1 mouse cellular context compared by ENCODE assay signal in the genomic region with DNA sequence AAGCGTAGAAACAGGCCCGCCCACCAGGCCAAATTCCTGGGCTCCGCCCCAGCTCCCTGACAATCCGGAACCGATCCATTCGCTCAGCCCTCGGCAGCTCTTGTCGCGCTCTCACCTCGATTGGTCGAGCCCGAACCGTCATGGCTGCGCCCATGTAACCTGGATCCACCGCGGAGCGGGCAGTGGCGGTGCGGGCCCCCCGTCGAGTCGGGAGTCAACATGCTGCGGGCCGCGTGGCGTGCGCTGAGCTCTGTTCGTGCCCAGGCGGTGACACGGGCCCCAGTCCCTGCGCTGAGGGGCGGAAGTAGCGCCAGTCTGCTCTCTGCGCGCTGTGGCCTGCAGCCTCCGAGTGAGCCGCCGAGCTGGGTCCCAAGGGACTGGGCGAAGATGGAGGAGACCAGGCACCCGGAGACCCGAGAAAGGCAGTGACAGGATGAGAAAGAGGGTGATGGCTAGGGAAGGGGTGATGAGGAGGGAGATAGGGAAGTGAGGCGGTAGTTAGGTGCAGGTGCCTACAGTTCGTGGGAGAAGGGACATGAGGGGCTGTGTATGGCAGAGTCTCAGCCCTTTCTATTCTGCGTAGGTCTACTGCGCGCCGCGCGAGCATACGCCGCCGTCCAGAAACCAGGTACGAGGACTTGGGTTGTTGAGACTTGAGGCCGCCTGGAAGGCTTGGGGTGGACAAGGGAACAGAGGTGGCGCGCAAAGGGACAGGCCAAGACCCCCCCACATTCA.
A peak's percentile ranks its signal among the peaks of the same experiment; 100 is the strongest.
TF ChIP-seq lines count a peak whose summit lies in the region.

Gene Mrps15, plus strand, starts transcription at position 75 of the 735 bp plus-strand sequence.

TF ChIP-seq in CH12.LX, 34 proteins besides CTCF, POLR2A, EP300 and RAD21 (continued from another document):
- no peak for TF ChIP-seq E2F4 (IDR thresholded peaks at IDR 0.05; ENCODE audit: insufficient replicate concordance, low read depth, low read length)
- peak; percentile 58; the same call in 1 of the 2 replicates for TF ChIP-seq NELFE (IDR thresholded peaks at IDR 0.05; ENCODE audit: low read depth, low read length)
- 0 out of 2 replicates have a peak, but pooled peaks have one; percentile 40 for TF ChIP-seq MEF2A (IDR thresholded peaks at IDR 0.05; ENCODE audit: borderline replicate concordance, low read depth, low read length)
- no peak for TF ChIP-seq CHD2 (IDR thresholded peaks at IDR 0.05; ENCODE audit: low read length)
- peak; percentile 99 for TF ChIP-seq HCFC1 (IDR thresholded peaks at IDR 0.05; ENCODE audit: low read depth, low read length)
- TF ChIP-seq ZNF384 (IDR thresholded peaks at IDR 0.05; ENCODE audit: low read depth, low read length) = no peak
- no peak; the same call in 1 of the 2 replicates for TF ChIP-seq UBTF (IDR thresholded peaks at IDR 0.05; ENCODE audit: low read depth, low read length)
- TF ChIP-seq TCF12 (IDR thresholded peaks at IDR 0.05; ENCODE audit: low read depth, low read length) = peak; percentile 67
- no peak for TF ChIP-seq MYC (IDR thresholded peaks at IDR 0.05; ENCODE audit: low read depth, low read length)
- no peak for TF ChIP-seq USF2 (conservative IDR thresholded peaks at IDR 0.05; ENCODE audit: low read depth, low read length)
- TF ChIP-seq MAZ (IDR thresholded peaks at IDR 0.05; ENCODE audit: low read depth, low read length) = no peak
- peak; percentile 94 for TF ChIP-seq ELF1 (IDR thresholded peaks at IDR 0.05; ENCODE audit: low read depth, low read length)
- no peak for TF ChIP-seq ZC3H11A (IDR thresholded peaks at IDR 0.05; ENCODE audit: low read depth, low read length)
- TF ChIP-seq MAX (IDR thresholded peaks at IDR 0.05; ENCODE audit: low read length) = no peak
- TF ChIP-seq IRF4 (IDR thresholded peaks at IDR 0.05; ENCODE audit: low read depth, low read length) = peak; percentile 80
- no peak for TF ChIP-seq JUND (conservative IDR thresholded peaks at IDR 0.05; ENCODE audit: low read depth, low read length)
- peak; percentile 22; the same call in 1 of the 2 replicates for TF ChIP-seq GABPA (IDR thresholded peaks at IDR 0.05; ENCODE audit: insufficient replicate concordance, low read depth, low read length)
- TF ChIP-seq ZKSCAN1 (IDR thresholded peaks at IDR 0.05; ENCODE audit: borderline replicate concordance, low read depth, low read length) = no peak
- no peak for TF ChIP-seq TBP (conservative IDR thresholded peaks at IDR 0.05; ENCODE audit: low read depth, low read length)
